Mouse (Mus musculus): Measurements from ENCODE around the gene 9230102O04Rik. TPM values are rescaled to one million over a fixed set of nuclear protein-coding genes. Genes with fewer than 3 reads are reported as not detected.

9230102O04Rik gene
- polyA plus RNA-seq (2012; rRNA removed): 0.62 and 2.0 TPM in 2 replicates

GRCm38 (mm10) chr2:9888913-9889650, at the start of gene 9230102O04Rik:
TSS of gene 9230102O04Rik (minus strand) at chr2:9889540.

DNA sequence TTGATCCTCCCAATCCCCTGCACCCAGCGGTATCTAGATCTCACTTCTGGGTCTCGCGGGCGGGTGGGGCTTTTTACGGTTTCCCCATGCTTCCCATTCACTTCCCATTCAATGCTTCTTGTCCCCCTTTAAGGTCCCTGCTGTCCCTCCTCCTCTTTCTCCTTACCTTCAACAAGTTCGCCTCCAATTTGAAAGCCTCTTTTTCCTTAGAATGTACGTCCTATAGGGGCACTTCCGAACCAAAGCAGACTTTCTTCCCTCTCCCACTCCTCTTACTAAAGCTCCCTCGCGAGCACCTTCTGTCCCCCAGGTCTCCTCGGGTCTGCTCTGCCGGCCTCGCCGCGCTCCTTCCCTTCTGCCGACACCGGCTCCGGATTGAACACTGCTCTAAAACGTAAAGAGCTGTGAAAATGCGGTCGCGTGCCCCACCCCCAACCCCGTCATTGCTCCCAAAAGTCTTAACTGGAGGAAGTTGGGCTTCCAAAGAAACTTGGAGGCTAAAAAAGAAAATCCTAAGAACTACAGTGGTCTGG, 377 bp upstream of the 9230102O04Rik start, which contains the start of gene Gata3:
TSS of gene Gata3 (minus strand) at position 384 of the 533 bp plus-strand sequence.

GRCm38 (mm10) chr2:9881051-9881591, 8.2 kb downstream of the 9230102O04Rik start, which contains the start of gene 4930412O13Rik:
TSS of gene 4930412O13Rik (plus strand) at chr2:9881252.

Other genes starting within 250 kb of the 9230102O04Rik start
- 2.9 and 4.1 TPM in 2 replicates for gene 4930412O13Rik, start 8.3 kb downstream of the 9230102O04Rik start, polyA plus RNA-seq (2012; rRNA removed)
- gene Gata3, start 494 bp upstream of the 9230102O04Rik start, polyA plus RNA-seq (2012; rRNA removed): 7.8 and 9.2 TPM in 2 replicates
- gene Taf3, start 159.1 kb upstream of the 9230102O04Rik start, polyA plus RNA-seq (2012; rRNA removed): 11.1 and 12.6 TPM in 2 replicates
- gene Atp5c1, start 191.0 kb upstream of the 9230102O04Rik start, polyA plus RNA-seq (2012; rRNA removed): 258 and 386 TPM in 2 replicates
- gene Kin, start 191.1 kb upstream of the 9230102O04Rik start, polyA plus RNA-seq (2012; rRNA removed): 29.7 and 57.0 TPM in 2 replicates
- 9.9 and 21.9 TPM in 2 replicates for gene Itih2, start 241.9 kb upstream of the 9230102O04Rik start, polyA plus RNA-seq (2012; rRNA removed)